Mouse (Mus musculus) heart, embryonic 13.5 days (tissue): ENCODE data around the gene Galnt13. TPM values are rescaled to one million over a fixed set of nuclear protein-coding genes. Genes with fewer than 3 reads are reported as not detected.
"Not testable (repeated sequence)": the region's sequence is repeated elsewhere in the genome, so short reads cannot be mapped to it uniquely, and the experiment has no call there.

Source experiments
- ATAC-seq: fragments of 200-750 bp; cut with Nextera tagmentation; 2 replicates; pipeline ENCODE4 v1.8.0; 2017; ENCODE audit warnings: moderate TSS enrichment; ENCODE audit not compliant: insufficient number of reproducible peaks, low FRiP score, low TSS enrichment; ENCODE audit errors: extremely low read depth
- H3K27ac ChIP-seq: fragments of 300-500 bp; sonication (generic); replicated peaks from 2 replicates; pipeline ENCODE4 v1.5.1; 2015; ENCODE audit warnings: moderate library complexity, mild to moderate bottlenecking, inconsistent platforms
- H3K27me3 ChIP-seq: fragments of 300-500 bp; sonication (generic); replicated peaks from 2 replicates; pipeline ENCODE4 v1.6.1; 2015; ENCODE audit warnings: mild to moderate bottlenecking, inconsistent platforms
- H3K36me3 ChIP-seq: fragments of 300-500 bp; sonication (generic); 2 replicates; pipeline ENCODE4 v1.6.1; 2015; ENCODE audit warnings: mild to moderate bottlenecking, inconsistent platforms
- H3K4me1 ChIP-seq: fragments of 300-500 bp; sonication (generic); 2 replicates; pipeline ENCODE4 v1.6.1; 2015; ENCODE audit warnings: inconsistent platforms
- H3K4me2 ChIP-seq: fragments of 300-500 bp; sonication (generic); 2 replicates; pipeline ENCODE4 v1.6.1; 2015; ENCODE audit warnings: inconsistent platforms, mild to moderate bottlenecking, moderate library complexity
- H3K4me3 ChIP-seq: fragments of 300-500 bp; sonication (generic); 2 replicates; pipeline ENCODE4 v1.5.1; 2015; ENCODE audit warnings: moderate library complexity, mild to moderate bottlenecking, inconsistent platforms
- H3K9ac ChIP-seq: fragments of 300-500 bp; sonication (generic); 2 replicates; pipeline ENCODE4 v1.6.1; 2015; ENCODE audit warnings: inconsistent platforms, mild to moderate bottlenecking, moderate library complexity
- H3K9me3 ChIP-seq: fragments of 300-500 bp; sonication (generic); 2 replicates; pipeline ENCODE4 v1.6.1; 2016; ENCODE audit warnings: inconsistent platforms
- WGBS: fragments of 180-500 bp; shearing (Covaris S2); methylation state at CpG from one replicate; pipeline ENCODE4 v1.1.7; 2015; ENCODE audit warnings: mixed read lengths; 5-methylcytosine and 5-hydroxymethylcytosine counted together
- polyA plus RNA-seq: library from polyadenylated mRNA; unstranded; fragments of >200 nt; fragmentation: Nextera tagmentation; extraction: Ambion mirVana; gene quantifications from 2 replicates; pipeline ENCODE4 v1.2.1, GENCODE M21; 2015

Galnt13 gene
- polyA plus RNA-seq, 1 experiment from 2014 or later, result not detected

GRCm38 (mm10) chr2:54565068-54565467 lies 129.0 kb downstream of the Galnt13 start:
- H3K9me3 ChIP-seq, result no peaks in the 10 kb centered on the region
- H3K4me2 ChIP-seq, result no peak overlapping the region
- no peak overlapping the region for H3K4me3 ChIP-seq
- H3K4me1 ChIP-seq, result no peaks in the 10 kb centered on the region
- whole genome bisulfite sequencing, result 82% methylated on average over 3 of the region's 3 CpGs
- H3K27me3 ChIP-seq, result no peaks in the 10 kb centered on the region
- H3K27ac ChIP-seq, result no peak overlapping the region
- no peak overlapping the region for H3K9ac ChIP-seq
- H3K36me3 ChIP-seq, result no peaks in the 10 kb centered on the region
- no peak for ATAC-seq

- ATAC-seq, result no peak
- 58% methylated on average over 2 of the region's 2 CpGs for WGBS
Observed at GRCm38 (mm10) chr2:54567186-54567585, 131.1 kb downstream of the Galnt13 start.

GRCm38 (mm10) chr2:54567632-54568031 lies 131.5 kb downstream of the Galnt13 start:
- WGBS, result 73% methylated on average over 9 of the region's 9 CpGs

More at GRCm38 (mm10) chr2:54567186-54567585, 131.1 kb downstream of the Galnt13 start:
- H3K9me3 ChIP-seq, result no peaks in the 10 kb centered on the region
- H3K27ac ChIP-seq, result no peak overlapping the region
- no peaks in the 10 kb centered on the region for H3K27me3 ChIP-seq
- H3K4me3 ChIP-seq, result no peak overlapping the region
- no peaks in the 10 kb centered on the region for H3K36me3 ChIP-seq
- H3K4me2 ChIP-seq, result no peak overlapping the region
- no peak overlapping the region for H3K9ac ChIP-seq
- H3K4me1 ChIP-seq, result no peaks in the 10 kb centered on the region

GRCm38 (mm10) chr2:54713817-54714216 lies 277.7 kb downstream of the Galnt13 start:
- no CpG with 5 or more reads among the region's 5 CpGs for WGBS
- H3K4me2 ChIP-seq, H3K27ac ChIP-seq, H3K4me3 ChIP-seq, ATAC-seq, H3K9me3 ChIP-seq, H3K9ac ChIP-seq, H3K27me3 ChIP-seq, H3K4me1 ChIP-seq, H3K36me3 ChIP-seq: not testable (repeated sequence)

More at GRCm38 (mm10) chr2:54567632-54568031, 131.5 kb downstream of the Galnt13 start:
- H3K4me3 ChIP-seq, result no peak overlapping the region
- no peak for ATAC-seq
- H3K9ac ChIP-seq, result no peak overlapping the region
- no peak overlapping the region for H3K27ac ChIP-seq
- no peaks in the 10 kb centered on the region for H3K27me3 ChIP-seq
- H3K4me1 ChIP-seq, result no peaks in the 10 kb centered on the region
- no peak overlapping the region for H3K4me2 ChIP-seq
- no peaks in the 10 kb centered on the region for H3K36me3 ChIP-seq
- H3K9me3 ChIP-seq, result no peaks in the 10 kb centered on the region

GRCm38 (mm10) chr2:54751232-54751631 lies 315.1 kb downstream of the Galnt13 start:
- no peaks in the 10 kb centered on the region for H3K9me3 ChIP-seq
- WGBS, result 71% methylated on average over 2 of the region's 2 CpGs
- no peak for ATAC-seq
- no peak overlapping the region for H3K4me3 ChIP-seq
- no peak overlapping the region for H3K4me2 ChIP-seq
- H3K36me3 ChIP-seq, result no peaks in the 10 kb centered on the region
- no peak overlapping the region for H3K27ac ChIP-seq
- H3K27me3 ChIP-seq, result no peaks in the 10 kb centered on the region
- H3K9ac ChIP-seq, result no peak overlapping the region
- H3K4me1 ChIP-seq, result no peaks in the 10 kb centered on the region

- Histone ChIP-seq H3K27me3 (no peaks in the 10 kb centered on the region), H3K4me3 (no peak overlapping the region), H3K36me3 (no peaks in the 10 kb centered on the region), H3K27ac (no peak overlapping the region), H3K4me1 (no peaks in the 10 kb centered on the region), H3K4me2 (no peak overlapping the region), H3K9ac (no peak overlapping the region), H3K9me3 (no peaks in the 10 kb centered on the region)
- WGBS, result 27% methylated on average over 4 of the region's 4 CpGs
- ATAC-seq, result no peak
Observed at GRCm38 (mm10) chr2:54759781-54760180, 323.7 kb downstream of the Galnt13 start.

- Histone ChIP-seq H3K4me3 (no peak overlapping the region), H3K4me2 (no peak overlapping the region)
- ATAC-seq, result no peak
Observed at GRCm38 (mm10) chr2:54778790-54779273, 342.7 kb downstream of the Galnt13 start.

GRCm38 (mm10) chr2:54813670-54814256 lies 377.6 kb downstream of the Galnt13 start:
- no peak overlapping the region for H3K4me2 ChIP-seq
- H3K27ac ChIP-seq, result no peak overlapping the region
- H3K4me3 ChIP-seq, result no peak overlapping the region
- H3K4me1 ChIP-seq, result no peaks in the 10 kb centered on the region
- H3K27me3 ChIP-seq, result no peaks in the 10 kb centered on the region
- no peak for ATAC-seq
- no peak overlapping the region for H3K9ac ChIP-seq
- H3K9me3 ChIP-seq, result no peaks in the 10 kb centered on the region
- 65% methylated on average over 2 of the region's 2 CpGs for WGBS
- no peaks in the 10 kb centered on the region for H3K36me3 ChIP-seq

More at GRCm38 (mm10) chr2:54778790-54779273, 342.7 kb downstream of the Galnt13 start:
- no peaks in the 10 kb centered on the region for H3K4me1 ChIP-seq
- H3K27ac ChIP-seq, result no peak overlapping the region
- H3K9ac ChIP-seq, result no peak overlapping the region
- WGBS, result 67% methylated on average over 2 of the region's 2 CpGs
- no peaks in the 10 kb centered on the region for H3K27me3 ChIP-seq
- no peaks in the 10 kb centered on the region for H3K9me3 ChIP-seq
- H3K36me3 ChIP-seq, result no peaks in the 10 kb centered on the region

GRCm38 (mm10) chr2:54841245-54841644 lies 405.1 kb downstream of the Galnt13 start:
- Histone ChIP-seq H3K27ac (no peak overlapping the region), H3K36me3 (no peaks in the 10 kb centered on the region), H3K9me3 (no peaks in the 10 kb centered on the region), H3K4me1 (no peaks in the 10 kb centered on the region), H3K9ac (no peak overlapping the region), H3K4me3 (no peak overlapping the region), H3K27me3 (no peaks in the 10 kb centered on the region), H3K4me2 (no peak overlapping the region)
- ATAC-seq, result no peak
- 40% methylated on average over 1 of the region's 1 CpGs for WGBS

GRCm38 (mm10) chr2:54906282-54907060 lies 470.4 kb downstream of the Galnt13 start:
- ATAC-seq, result no peak
- H3K27ac ChIP-seq, result no peak overlapping the region
- no peak overlapping the region for H3K4me3 ChIP-seq
- no peaks in the 10 kb centered on the region for H3K27me3 ChIP-seq
- H3K9ac ChIP-seq, result no peak overlapping the region
- WGBS, result 72% methylated on average over 7 of the region's 7 CpGs
- H3K4me1 ChIP-seq, result no peaks in the 10 kb centered on the region
- H3K36me3 ChIP-seq, result no peaks in the 10 kb centered on the region
- H3K4me2 ChIP-seq, result no peak overlapping the region
- H3K9me3 ChIP-seq, result no peaks in the 10 kb centered on the region

GRCm38 (mm10) chr2:54915088-54915670 lies 479.1 kb downstream of the Galnt13 start:
- Histone ChIP-seq H3K36me3 (no peaks in the 10 kb centered on the region), H3K27me3 (no peaks in the 10 kb centered on the region), H3K9me3 (no peaks in the 10 kb centered on the region), H3K4me1 (no peaks in the 10 kb centered on the region), H3K4me2 (no peak overlapping the region), H3K4me3 (no peak overlapping the region), H3K9ac (no peak overlapping the region), H3K27ac (no peak overlapping the region)
- WGBS, result 71% methylated on average over 1 of the region's 1 CpGs
- ATAC-seq, result no peak
